Comparison of ENCODE assay signal across 9 mouse cellular contexts in the genomic region with DNA sequence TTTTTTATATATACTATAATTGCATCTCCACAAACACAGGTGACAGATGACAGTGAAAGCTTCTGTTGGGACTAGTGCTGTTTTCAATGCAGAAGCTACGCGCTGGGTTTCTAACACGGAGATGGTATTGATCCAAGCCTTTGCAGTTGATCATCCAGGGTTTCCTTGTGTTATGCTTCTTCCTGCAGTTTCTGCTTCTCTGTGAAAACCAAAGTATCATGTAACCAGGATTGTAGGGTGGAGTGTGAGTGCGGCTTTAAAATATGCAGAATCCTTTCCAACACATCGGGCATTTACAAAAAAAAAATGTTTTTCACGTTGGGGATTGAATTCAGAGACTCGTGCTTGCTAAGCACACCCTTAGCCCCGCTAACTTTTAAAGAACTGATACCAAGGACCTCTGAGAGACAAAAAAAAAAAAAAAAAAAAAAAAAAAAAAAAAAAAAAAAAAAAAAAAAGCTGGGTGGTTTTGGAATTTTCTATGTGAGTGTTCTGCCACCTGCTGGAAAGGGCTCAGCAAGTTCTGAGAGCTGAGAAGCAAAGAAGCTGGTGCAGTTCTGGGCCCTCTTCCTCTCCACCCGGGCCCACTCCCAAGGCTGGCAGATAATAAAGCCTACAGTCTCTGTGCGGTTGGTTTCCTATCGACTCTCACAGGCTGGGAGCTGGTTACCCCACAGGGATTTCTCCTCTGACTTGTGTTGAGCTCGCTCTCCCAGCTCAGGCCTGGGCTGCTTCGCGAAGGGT.
DNase-seq lines count a peak whose midpoint lies in the region; ATAC-seq and TF ChIP-seq lines count a peak whose summit lies in the region.
"Had no signal": no experiment of that assay in that cellular context is flagged by ENCODE, and none has a peak within 500 bp of the region (broad histone marks: within the 10 kb centered on the region; RNA-seq: fewer than 3 reads in every experiment).

No protein-coding gene starts in this region.

- no peaks in the 10 kb centered on the region for H3K4me1 ChIP-seq in hindbrain, embryonic 13.5 days (replicated peaks)
- no peaks in the 10 kb centered on the region for H3K4me1 ChIP-seq in small intestine, adult 2 months (ENCODE audit: control insufficient read depth, insufficient read depth, insufficient read length, low read length)
- H3K4me1 ChIP-seq: midbrain, embryonic 12.5 days had no signal

- 62% methylated on average over 14 of the region's 14 CpGs for WGBS in hindbrain, embryonic 13.5 days
- WGBS in small intestine, adult 2 months: 58% methylated on average over 14 of the region's 14 CpGs

- H3K9ac ChIP-seq in hindbrain, embryonic 13.5 days: 0 out of 2 replicates have a peak overlapping the region, but pooled peaks have one; percentile 49
- H3K9ac ChIP-seq: midbrain, embryonic 12.5 days had no signal

- H3K27ac ChIP-seq in hindbrain, embryonic 13.5 days: no peak overlapping the region
- H3K27ac ChIP-seq in small intestine, adult 2 months (ENCODE audit: insufficient read depth, low read depth, low read length): no peak overlapping the region
- H3K27ac ChIP-seq: midbrain, embryonic 12.5 days had no signal

- no peaks in the 10 kb centered on the region for H3K36me3 ChIP-seq in hindbrain, embryonic 13.5 days
- H3K36me3 ChIP-seq in small intestine, adult 2 months (ENCODE audit: control insufficient read depth, insufficient read depth, low read length): no peaks in the 10 kb centered on the region
- H3K36me3 ChIP-seq: midbrain, embryonic 12.5 days had no signal

- peak; percentile 34; the same call in 1 of the 2 replicates for TF ChIP-seq CTCF in small intestine, adult 2 months (IDR thresholded peaks at IDR 0.05; ENCODE audit: extremely low read depth, insufficient read length, insufficient replicate concordance, low read depth, low read length)

- peak; percentile 71 for ATAC-seq in frontal cortex, adult (ENCODE audit: low TSS enrichment)
- no peak for ATAC-seq in hindbrain, embryonic 13.5 days (ENCODE audit: low FRiP score)

- H3K27me3 ChIP-seq in hindbrain, embryonic 13.5 days: no peaks in the 10 kb centered on the region
- H3K27me3 ChIP-seq in small intestine, adult 2 months (ENCODE audit: control insufficient read depth, insufficient read depth, low read length): no peaks in the 10 kb centered on the region
- H3K27me3 ChIP-seq: midbrain, embryonic 12.5 days had no signal

- no peak for TF ChIP-seq POLR2A in small intestine, adult 2 months (IDR thresholded peaks at IDR 0.05; ENCODE audit: low read depth, low read length)

- no peak overlapping the region for H3K4me2 ChIP-seq in hindbrain, embryonic 13.5 days
- H3K4me2 ChIP-seq: midbrain, embryonic 12.5 days had no signal

- H3K4me3 ChIP-seq in hindbrain, embryonic 13.5 days: no peak overlapping the region
- no peak overlapping the region for H3K4me3 ChIP-seq in small intestine, adult 2 months (ENCODE audit: low read depth, low read length)
- H3K4me3 ChIP-seq: midbrain, embryonic 12.5 days had no signal

- DNase-seq in right cerebral cortex, adult 18-20 months: peak; percentile 64
- no peak for DNase-seq in right cerebral cortex, postnatal 36 days (ENCODE audit: low spot score in 2 of 2)
- DNase-seq in cerebellum, adult 9-10 months: peak; percentile 47
- DNase-seq in layer of hippocampus, adult 9-11 months: peak; percentile 53
- DNase-seq in lung, postnatal 25 days (ENCODE audit: low spot score): peak; percentile 28

- no peaks in the 10 kb centered on the region for H3K9me3 ChIP-seq in hindbrain, embryonic 13.5 days
- H3K9me3 ChIP-seq: midbrain, embryonic 12.5 days had no signal

Comparison
In these comparisons a context has a peak if more than half of its experiments do, and no peak if none do; other contexts are left out.
1. DNase-seq: peak in right cerebral cortex, adult 18-20 months (single experiment), cerebellum, adult 9-10 months (single experiment), layer of hippocampus, adult 9-11 months (single experiment) and lung, postnatal 25 days (single experiment); none in right cerebral cortex, postnatal 36 days (0 of 2).